Mouse (Mus musculus): ENCODE measurements at regions not wholly inside any gene's neighbourhood (a gene's known extent, or its start where the extent isn't known, plus 50 kb on each side); places are given as distances from the start of the nearest gene placed in this dataset.

DNA sequence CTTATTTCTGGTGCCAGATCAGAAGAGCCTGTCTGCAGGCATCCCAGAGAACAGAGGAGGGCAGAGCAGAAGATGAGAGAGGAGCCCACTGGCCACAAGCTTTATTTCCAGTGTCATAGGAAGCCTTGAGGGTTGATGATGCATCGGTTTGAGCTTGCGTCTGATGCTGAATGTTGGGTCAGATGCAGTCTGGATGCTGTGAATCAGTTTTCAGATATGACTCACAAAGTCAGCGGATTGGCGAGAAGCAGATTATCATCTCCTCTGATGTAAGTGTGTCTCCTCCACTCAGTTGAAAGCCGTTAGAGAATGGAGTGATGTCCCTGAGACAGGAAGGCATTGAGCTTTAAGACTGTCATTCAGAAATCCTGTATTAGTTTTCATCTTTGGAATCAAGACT lies 197.3 kb upstream of the Gm6793 start:
- TF ChIP-seq CTCF (IDR thresholded peaks at IDR 0.05; ENCODE audit: control insufficient read depth, insufficient read depth, insufficient read length) (no peak), MYOD1 (IDR thresholded peaks at IDR 0.05; ENCODE audit: control insufficient read depth, insufficient read length, low read depth) (no peak), USF1 (IDR thresholded peaks at IDR 0.05; ENCODE audit: low read depth) (no peak), MAX (IDR thresholded peaks at IDR 0.05) (no peak), FOSL1 (IDR thresholded peaks at IDR 0.05; ENCODE audit: insufficient read depth, low read length, poor library complexity, severe bottlenecking) (no peak), MYOG (IDR thresholded peaks at IDR 0.05; ENCODE audit: control insufficient read depth, extremely low read depth, insufficient read length) (no peak), CEBPB (IDR thresholded peaks at IDR 0.05; ENCODE audit: low read depth) (no peak)
